13 mouse cellular contexts compared by ENCODE assay signal in the genomic region with DNA sequence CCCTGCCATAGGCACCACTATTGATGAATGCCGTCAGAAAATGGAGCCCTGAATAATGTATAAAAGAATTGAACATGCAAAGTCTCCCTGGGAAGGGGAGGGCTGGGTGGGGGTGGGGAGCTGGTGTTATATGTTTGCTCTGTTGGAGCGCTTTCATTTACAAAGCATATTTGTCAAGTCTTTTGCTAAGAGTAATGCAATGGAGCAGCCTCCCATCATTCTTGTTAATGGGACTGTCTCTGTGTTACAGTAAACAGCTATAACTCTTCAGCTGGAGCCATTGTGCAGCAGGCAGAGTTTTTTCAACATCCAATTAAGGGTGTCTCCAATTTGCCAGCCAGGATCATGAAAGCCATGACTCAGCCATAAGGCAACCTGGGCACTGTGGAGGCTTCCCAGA.
"Had no signal": no experiment of that assay in that cellular context is flagged by ENCODE, and none has a peak within 500 bp of the region (broad histone marks: within the 10 kb centered on the region; RNA-seq: fewer than 3 reads in every experiment).

No protein-coding gene starts in this region.

- H3K4me2 ChIP-seq: liver, embryonic 13.5 days; midbrain, embryonic 12.5 days had no signal

- H3K4me1 ChIP-seq: liver, embryonic 13.5 days; midbrain, embryonic 12.5 days had no signal

- H3K36me3 ChIP-seq: liver, embryonic 13.5 days; midbrain, embryonic 12.5 days had no signal

- H3K4me3 ChIP-seq: left cerebral cortex, adult 2 months; liver, embryonic 13.5 days; midbrain, embryonic 12.5 days had no signal

- ATAC-seq: midbrain, embryonic 16.5 days had no signal

- H3K27ac ChIP-seq: left cerebral cortex, adult 2 months; liver, embryonic 13.5 days; midbrain, embryonic 12.5 days had no signal

- DNase-seq: kidney, adult 18-20 months; kidney, adult 9 months; kidney, postnatal 36 days; layer of hippocampus, postnatal 36 days; liver, embryonic 13.5 days; lung, adult 2 months; lung, postnatal 14 days; lung, postnatal 4 days; thymus, adult 18-20 months; thymus, postnatal 36 days had no signal

- H3K27me3 ChIP-seq: liver, embryonic 13.5 days; midbrain, embryonic 12.5 days had no signal

- H3K9me3 ChIP-seq: midbrain, embryonic 12.5 days had no signal

- H3K9ac ChIP-seq: liver, embryonic 13.5 days; midbrain, embryonic 12.5 days had no signal
